In the genomic region with DNA sequence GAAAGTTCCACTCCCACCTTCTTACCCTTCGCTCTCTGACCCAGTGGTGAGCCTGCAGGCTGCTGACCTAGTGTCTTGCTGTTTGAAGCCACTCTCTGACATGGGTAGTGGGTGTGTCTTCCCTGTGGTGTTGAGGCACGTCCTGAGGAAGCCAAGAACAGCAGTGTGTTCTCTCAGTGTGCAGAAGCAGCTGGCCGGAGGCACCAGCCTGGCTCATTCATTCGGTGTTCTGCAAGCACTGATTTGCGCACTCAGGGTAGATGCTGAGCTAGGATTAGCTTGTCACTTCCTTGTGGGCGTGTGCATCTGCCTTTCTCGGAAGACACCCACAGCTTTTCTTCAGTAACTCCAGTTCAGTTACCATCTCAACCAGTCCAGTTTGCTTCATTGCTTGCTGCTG, we compare ENCODE assay signal across 12 mouse cellular contexts. TPM values are rescaled to one million over a fixed set of nuclear protein-coding genes. Genes with fewer than 3 reads are reported as not detected.
DNase-seq lines count a peak whose midpoint lies in the region; ATAC-seq and TF ChIP-seq lines count a peak whose summit lies in the region.
"Had no signal": no experiment of that assay in that cellular context is flagged by ENCODE, and none has a peak within 500 bp of the region (broad histone marks: within the 10 kb centered on the region; RNA-seq: fewer than 3 reads in every experiment).

No protein-coding gene starts in this region.

- peak; percentile 76 for DNase-seq in left cerebral cortex, adult 11 months (ENCODE audit: low spot score)
- DNase-seq in left cerebral cortex, postnatal 4 days = no peak
- DNase-seq in layer of hippocampus, adult 9-11 months = peak; percentile 84
- DNase-seq in right cerebral cortex, postnatal 25 days = peak; percentile 74
- DNase-seq in cerebellum, adult 11-12 months = no peak
- no peak for DNase-seq in lung, adult 2 months
- no peak for DNase-seq in cerebellum, postnatal 10 days
- DNase-seq: embryo, embryonic 11 days; lung, postnatal 4 days had no signal

- no peaks in the 10 kb centered on the region for H3K27me3 ChIP-seq in embryonic facial prominence, embryonic 15.5 days
- H3K27me3 ChIP-seq: hindbrain, embryonic 15.5 days had no signal

- H3K9me3 ChIP-seq in embryonic facial prominence, embryonic 15.5 days (replicated peaks) = no peaks in the 10 kb centered on the region
- H3K9me3 ChIP-seq: G1E; hindbrain, embryonic 15.5 days had no signal

- peaks cover 56% of the 10 kb centered on the region for H3K36me3 ChIP-seq in embryonic facial prominence, embryonic 15.5 days
- H3K36me3 ChIP-seq: G1E had no signal

- no peak overlapping the region for H3K4me3 ChIP-seq in embryonic facial prominence, embryonic 15.5 days (replicated peaks)
- H3K4me3 ChIP-seq in lung, adult 2 months (replicated peaks; ENCODE audit: extremely low read depth, low read depth, low read length) = no peak overlapping the region
- H3K4me3 ChIP-seq: hindbrain, embryonic 15.5 days had no signal

- H3K4me2 ChIP-seq in embryonic facial prominence, embryonic 15.5 days (replicated peaks) = peak overlapping the region; percentile 3; the same call in 1 of the 2 replicates
- H3K4me2 ChIP-seq: hindbrain, embryonic 15.5 days had no signal

- no peak for TF ChIP-seq POLR2A in lung, adult 2 months (IDR thresholded peaks at IDR 0.05; ENCODE audit: borderline replicate concordance, extremely low read depth, low read depth, low read length)

- intact Hi-C loops in left cerebral cortex, postnatal 4 days (cut with DNase I) = no loop called here

- ATAC-seq in embryonic facial prominence, embryonic 15.5 days (ENCODE audit: insufficient number of reproducible peaks, low FRiP score, low TSS enrichment, low read depth) = 0 out of 2 replicates have a peak, but pooled peaks have one; percentile 60

- WGBS in embryonic facial prominence, embryonic 15.5 days = 38% methylated on average over 7 of the region's 7 CpGs
- WGBS in lung, adult 2 months = 57% methylated on average over 7 of the region's 7 CpGs

- H3K9ac ChIP-seq in embryonic facial prominence, embryonic 15.5 days = no peak overlapping the region
- H3K9ac ChIP-seq: hindbrain, embryonic 15.5 days had no signal

- H3K4me1 ChIP-seq in embryonic facial prominence, embryonic 15.5 days = peaks cover 15% of the 10 kb centered on the region
- H3K4me1 ChIP-seq in lung, adult 2 months (ENCODE audit: control insufficient read depth, insufficient read depth, low read length) = no peaks in the 10 kb centered on the region

- no peak for TF ChIP-seq CTCF in lung, adult 2 months (IDR thresholded peaks at IDR 0.05; ENCODE audit: insufficient read depth, low read length)

- H3K27ac ChIP-seq in embryonic facial prominence, embryonic 15.5 days (replicated peaks) = peak overlapping the region; percentile 48
- H3K27ac ChIP-seq: hindbrain, embryonic 15.5 days had no signal

RNA-seq across cellular contexts. Expression of a gene that starts 23.0 kb away (rescaled TPM):
- total RNA-seq in left cerebral cortex, postnatal 4 days (2021) = 10 to 100 TPM; 40.0 to 40.9 TPM
- 32.2 and 34.2 TPM in 2 replicates for polyA plus RNA-seq in embryonic facial prominence, embryonic 15.5 days (2015; fragmentation: Nextera tagmentation; extraction: Ambion mirVana)
- polyA plus RNA-seq in lung, adult 2 months (2012; rRNA removed) = 9.6 and 16.4 TPM in 2 replicates
- polyA plus RNA-seq: G1E had no signal

RNA-seq across cellular contexts. Expression of a gene that starts 39.8 kb away (rescaled TPM):
- total RNA-seq in left cerebral cortex, postnatal 4 days (2021) = 100 to 1,000 TPM; 158 to 169 TPM
- 136 and 146 TPM in 2 replicates for polyA plus RNA-seq in embryonic facial prominence, embryonic 15.5 days (2015; fragmentation: Nextera tagmentation; extraction: Ambion mirVana)
- polyA plus RNA-seq in lung, adult 2 months (2012; rRNA removed) = 5.5 and 10.9 TPM in 2 replicates

Comparison
In these comparisons a context has a peak if more than half of its experiments do, and no peak if none do; other contexts are left out.
1. DNase-seq: peak in left cerebral cortex, adult 11 months (single experiment), layer of hippocampus, adult 9-11 months (single experiment) and right cerebral cortex, postnatal 25 days (single experiment); none in left cerebral cortex, postnatal 4 days (single experiment), cerebellum, adult 11-12 months (single experiment), lung, adult 2 months (single experiment) and cerebellum, postnatal 10 days (0 of 2).
2. RNA of a gene that starts 39.8 kb away (polyA plus RNA-seq): 136 to 146 TPM in embryonic facial prominence, embryonic 15.5 days; 5.5 to 10.9 TPM in lung, adult 2 months; every median in the first group is over 10 times any median in the second.